16 mouse cellular contexts compared by ENCODE assay signal in genomic region chr11:20453786-20454185, GRCm38 (mm10).
DNase-seq lines count a peak whose midpoint lies in the region; ATAC-seq and TF ChIP-seq lines count a peak whose summit lies in the region.
"Had no signal": no experiment of that assay in that cellular context is flagged by ENCODE, and none has a peak within 500 bp of the region (broad histone marks: within the 10 kb centered on the region; RNA-seq: fewer than 3 reads in every experiment).

No protein-coding gene starts in this region.

- H3K27me3 ChIP-seq in liver, embryonic 16.5 days (ENCODE audit: control insufficient read depth, insufficient read depth, low read depth, low read length) = peaks cover 19% of the 10 kb centered on the region
- no peaks in the 10 kb centered on the region for H3K27me3 ChIP-seq in small intestine, adult 2 months (ENCODE audit: control insufficient read depth, insufficient read depth, low read length)
- H3K27me3 ChIP-seq: neural tube, embryonic 12.5 days had no signal

- peak; percentile 20 to 28 for DNase-seq in cerebellum, postnatal 14 days
- DNase-seq in cerebellum, adult 8-10 months = no peak
- DNase-seq in liver = no peak
- peak; percentile 42 for DNase-seq in brain, adult 2 months (ENCODE audit: low read depth, low spot score)
- DNase-seq in right cerebral cortex, adult 18-20 months = no peak
- no peak for DNase-seq in frontal cortex, postnatal 36 days (ENCODE audit: low spot score in 2 of 2)
- DNase-seq: adrenal gland, postnatal 14 days; cerebellum, adult 2 months; gastrocnemius, postnatal 25 days; lung, embryonic 14.5 days; right cerebral cortex, postnatal 25 days; thymus, postnatal 25 days had no signal

- no peaks in the 10 kb centered on the region for H3K9me3 ChIP-seq in liver, embryonic 16.5 days (replicated peaks; ENCODE audit: control insufficient read depth, low read length)
- H3K9me3 ChIP-seq: limb, embryonic 12.5 days; neural tube, embryonic 12.5 days had no signal

- TF ChIP-seq POLR2A in small intestine, adult 2 months (IDR thresholded peaks at IDR 0.05; ENCODE audit: low read depth, low read length) = no peak

- no peaks in the 10 kb centered on the region; the same call in 1 of the 2 replicates for H3K4me1 ChIP-seq in liver, embryonic 16.5 days (ENCODE audit: control insufficient read depth, low read depth, low read length)
- H3K4me1 ChIP-seq in small intestine, adult 2 months (ENCODE audit: control insufficient read depth, insufficient read depth, insufficient read length, low read length) = peaks cover 18% of the 10 kb centered on the region
- H3K4me1 ChIP-seq: neural tube, embryonic 12.5 days had no signal

- no peak overlapping the region for H3K27ac ChIP-seq in liver, embryonic 16.5 days (ENCODE audit: low read length)
- peak overlapping the region; percentile 51 for H3K27ac ChIP-seq in small intestine, adult 2 months (ENCODE audit: insufficient read depth, low read depth, low read length)
- H3K27ac ChIP-seq: limb, embryonic 12.5 days; neural tube, embryonic 12.5 days had no signal

- no peak overlapping the region for H3K9ac ChIP-seq in liver, embryonic 16.5 days (ENCODE audit: low read depth, low read length)
- H3K9ac ChIP-seq: limb, embryonic 12.5 days; lung, embryonic 14.5 days; neural tube, embryonic 12.5 days had no signal

- H3K4me2 ChIP-seq in liver, embryonic 16.5 days (ENCODE audit: low read depth, low read length) = no peak overlapping the region
- H3K4me2 ChIP-seq: limb, embryonic 12.5 days; lung, embryonic 14.5 days; neural tube, embryonic 12.5 days had no signal

- TF ChIP-seq CTCF in small intestine, adult 2 months (IDR thresholded peaks at IDR 0.05; ENCODE audit: extremely low read depth, insufficient read length, insufficient replicate concordance, low read depth, low read length) = no peak

- no peaks in the 10 kb centered on the region for H3K36me3 ChIP-seq in liver, embryonic 16.5 days (ENCODE audit: control insufficient read depth, insufficient read depth)
- no peaks in the 10 kb centered on the region for H3K36me3 ChIP-seq in small intestine, adult 2 months (ENCODE audit: control insufficient read depth, insufficient read depth, low read length)
- H3K36me3 ChIP-seq: limb, embryonic 12.5 days; neural tube, embryonic 12.5 days had no signal

- 61% methylated on average over 7 of the region's 7 CpGs for WGBS in liver, embryonic 16.5 days (ENCODE audit: insufficient replicate concordance)
- 24% methylated on average over 7 of the region's 7 CpGs for WGBS in small intestine, adult 2 months

- no peak overlapping the region for H3K4me3 ChIP-seq in liver, embryonic 16.5 days (ENCODE audit: low read depth, low read length)
- H3K4me3 ChIP-seq in small intestine, adult 2 months (ENCODE audit: low read depth, low read length) = no peak overlapping the region
- H3K4me3 ChIP-seq: limb, embryonic 12.5 days; neural tube, embryonic 12.5 days had no signal

- peak; percentile 28; the same call in 1 of the 2 replicates for ATAC-seq in liver, embryonic 16.5 days (ENCODE audit: low read depth)

Comparison
In these comparisons a context has a peak if more than half of its experiments do, and no peak if none do; other contexts are left out.
1. DNase-seq: peak in cerebellum, postnatal 14 days (2 of 2) and brain, adult 2 months (single experiment); none in cerebellum, adult 8-10 months (single experiment), liver (single experiment), right cerebral cortex, adult 18-20 months (single experiment) and frontal cortex, postnatal 36 days (0 of 2).